Mouse (Mus musculus) kidney, postnatal 36 days (tissue): Measurements from ENCODE around the gene Dgcr8.
"Not testable (repeated sequence)": the region's sequence is repeated elsewhere in the genome, so short reads cannot be mapped to it uniquely, and the experiment has no call there.

Source experiments
- DNase-seq, 2 experiments: peaks; one replicate each; pipeline ENCODE4 v3.0.0; 2021 to 2022; ENCODE audit warnings: mixed read lengths in 2 of 2

The Dgcr8 gene

GRCm38 (mm10) chr16:18289067-18289588, at the start of gene Dgcr8:
Gene Dgcr8 (minus strand): TSS chr16:18289246.
- DNase-seq: peak; percentile 98

DNA sequence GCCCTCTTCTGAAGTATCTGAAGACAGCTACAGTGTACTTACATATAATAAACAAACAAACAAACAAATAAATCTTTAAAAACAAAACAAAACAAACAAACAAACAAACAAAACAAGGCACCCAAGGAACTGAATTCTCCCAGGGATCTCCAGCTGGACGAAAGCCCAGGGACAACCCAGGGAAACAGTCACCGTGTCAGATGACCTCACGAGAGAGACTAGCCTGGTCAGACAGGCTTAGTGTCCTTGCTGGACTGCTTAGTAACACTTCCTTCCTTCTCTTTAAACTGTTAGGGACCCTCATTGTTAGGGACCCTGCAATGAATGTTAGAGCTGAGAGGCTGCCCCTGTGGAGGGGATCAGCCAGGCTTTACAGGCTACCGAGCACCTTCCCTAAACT, 48.2 kb upstream of the Dgcr8 start:
- no peak for DNase-seq

GRCm38 (mm10) chr16:18335981-18336380, 46.9 kb upstream of the Dgcr8 start:
- no peak for DNase-seq

- DNase-seq: peak; percentile 46 to 73
Observed at GRCm38 (mm10) chr16:18333976-18334375, 44.9 kb upstream of the Dgcr8 start.

- DNase-seq: peak; percentile 23 to 43
Observed at GRCm38 (mm10) chr16:18328524-18328923, 39.5 kb upstream of the Dgcr8 start.

- peak in 1 of 2 experiments; percentile 22 for DNase-seq
Observed at GRCm38 (mm10) chr16:18327936-18328335, 38.9 kb upstream of the Dgcr8 start.

DNA sequence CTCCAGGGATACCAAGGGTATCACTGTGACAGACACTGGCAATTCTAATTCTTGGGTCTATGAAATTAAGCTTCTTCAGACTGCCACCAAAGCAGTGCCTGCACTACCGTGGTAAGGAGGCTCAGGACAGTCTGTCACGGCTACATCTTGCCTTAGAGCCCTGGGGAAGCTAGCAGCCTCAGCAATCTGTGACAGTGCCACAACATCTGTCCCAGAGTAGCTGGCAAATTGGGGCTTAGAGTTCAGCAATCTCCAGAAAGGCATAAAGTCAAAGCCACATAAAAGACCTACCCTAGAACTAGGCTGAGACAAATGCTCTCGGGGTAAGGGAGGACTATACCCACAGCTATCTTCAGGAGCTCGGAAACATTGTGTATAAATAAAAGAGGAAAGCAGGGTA, 36.7 kb upstream of the Dgcr8 start:
- no peak for DNase-seq

DNA sequence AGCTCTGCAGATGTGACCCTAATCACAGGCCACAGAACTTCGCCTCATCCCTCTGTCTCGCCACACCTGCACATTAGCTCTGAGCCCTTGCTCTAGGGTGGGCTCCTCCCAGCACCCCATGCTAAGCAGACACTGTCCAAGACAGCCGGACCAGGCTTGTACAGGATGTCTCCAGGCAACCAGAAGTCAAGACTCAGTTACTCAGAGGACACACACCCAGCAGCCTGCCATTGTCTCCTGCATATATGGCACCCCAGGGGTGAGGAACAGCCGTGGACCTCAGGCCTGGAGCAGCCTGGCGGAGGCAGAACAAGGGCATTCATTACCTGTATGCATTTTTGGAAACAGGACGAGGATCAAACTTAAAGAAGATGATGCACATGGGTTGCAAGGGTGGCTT, 35.0 kb upstream of the Dgcr8 start:
- no peak for DNase-seq

- no peak for DNase-seq
Observed at GRCm38 (mm10) chr16:18323460-18323859, 34.4 kb upstream of the Dgcr8 start.

GRCm38 (mm10) chr16:18321443-18321842, 32.4 kb upstream of the Dgcr8 start:
- DNase-seq: no peak

DNA sequence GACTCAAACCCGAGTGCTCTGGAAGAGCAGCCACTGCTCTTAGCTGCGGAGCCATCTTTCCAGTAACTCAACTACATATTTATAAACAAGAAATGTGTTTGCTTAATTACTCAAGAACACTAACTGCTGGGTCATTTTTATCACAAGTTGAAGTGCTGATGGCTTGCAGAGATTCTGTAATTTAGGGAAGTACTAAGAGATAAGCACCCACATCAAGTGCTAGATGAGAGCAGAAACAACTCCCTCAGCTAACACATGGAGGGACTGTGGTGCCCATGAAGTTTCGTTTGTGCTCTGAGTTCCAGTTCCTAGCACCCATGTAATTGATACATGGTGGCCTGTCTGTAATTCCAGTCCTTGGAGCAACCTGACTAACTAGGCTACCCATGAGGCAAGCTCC, 29.9 kb upstream of the Dgcr8 start:
- no peak for DNase-seq

GRCm38 (mm10) chr16:18308159-18308558, 19.1 kb upstream of the Dgcr8 start:
- DNase-seq: no peak

DNA sequence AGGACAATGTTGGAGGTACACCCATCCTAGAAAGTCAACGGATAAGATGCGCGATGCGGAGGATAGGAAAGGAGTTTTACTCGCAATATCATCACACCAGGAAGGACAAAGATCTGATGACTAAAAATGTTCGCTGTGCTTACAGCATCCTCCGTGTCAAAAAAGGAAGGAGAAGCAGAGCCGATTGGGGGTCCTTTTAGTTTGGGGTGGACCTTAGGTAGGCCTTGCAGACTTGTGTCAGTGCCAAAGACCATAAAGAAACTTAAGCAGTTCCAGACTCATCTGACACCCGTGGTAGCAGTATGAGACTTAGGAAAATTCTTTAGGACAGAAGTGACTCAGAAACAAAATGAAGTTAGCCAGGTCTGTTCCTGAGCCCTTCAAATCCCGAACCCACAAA, 568 bp upstream of the Dgcr8 start:
- DNase-seq: not testable (repeated sequence)

GRCm38 (mm10) chr16:18288581-18289061, 425 bp downstream of the Dgcr8 start:
- peak; percentile 76 to 89 for DNase-seq

GRCm38 (mm10) chr16:18288166-18288565, 880 bp downstream of the Dgcr8 start:
- no peak for DNase-seq

DNA sequence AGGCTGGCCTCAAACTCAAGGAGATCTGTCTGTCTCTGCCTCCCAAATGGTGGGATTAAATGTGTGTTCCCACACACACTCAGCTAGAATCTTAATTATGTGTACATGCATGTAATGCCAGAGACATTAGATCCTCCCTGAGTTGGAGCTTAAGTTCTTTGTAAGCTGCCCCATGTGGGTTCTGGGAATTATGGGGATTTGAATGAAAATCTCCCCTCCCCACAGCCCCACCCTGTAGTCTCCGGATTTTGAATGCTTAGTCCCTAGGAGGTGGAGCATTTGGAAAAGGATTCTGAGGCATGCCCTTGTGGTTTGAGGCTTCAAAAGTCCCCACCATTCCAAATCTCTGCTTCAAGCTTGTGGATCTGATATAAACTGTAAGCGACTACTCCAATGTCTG, 13.9 kb downstream of the Dgcr8 start:
- DNase-seq: no peak

DNA sequence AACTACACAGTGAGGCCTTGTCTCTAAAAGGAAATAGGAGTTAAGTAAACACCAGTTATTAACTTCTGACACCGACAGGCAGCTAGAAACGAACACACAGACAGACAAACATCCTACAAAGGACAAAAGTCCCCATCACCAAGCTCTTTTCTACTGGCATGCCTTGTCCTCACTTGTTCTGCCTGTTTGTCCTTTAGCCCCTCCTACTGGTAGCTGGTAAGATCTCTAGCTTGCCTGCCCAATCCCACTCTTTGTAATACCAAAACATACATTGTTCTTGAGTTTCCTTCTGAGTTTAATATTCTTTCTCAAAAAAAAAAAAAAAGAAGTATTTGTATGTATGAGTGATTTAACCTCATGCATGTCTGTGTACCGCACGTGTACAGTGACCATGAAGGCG, 20.9 kb downstream of the Dgcr8 start:
- peak in 1 of 2 experiments; percentile 9 for DNase-seq

DNA sequence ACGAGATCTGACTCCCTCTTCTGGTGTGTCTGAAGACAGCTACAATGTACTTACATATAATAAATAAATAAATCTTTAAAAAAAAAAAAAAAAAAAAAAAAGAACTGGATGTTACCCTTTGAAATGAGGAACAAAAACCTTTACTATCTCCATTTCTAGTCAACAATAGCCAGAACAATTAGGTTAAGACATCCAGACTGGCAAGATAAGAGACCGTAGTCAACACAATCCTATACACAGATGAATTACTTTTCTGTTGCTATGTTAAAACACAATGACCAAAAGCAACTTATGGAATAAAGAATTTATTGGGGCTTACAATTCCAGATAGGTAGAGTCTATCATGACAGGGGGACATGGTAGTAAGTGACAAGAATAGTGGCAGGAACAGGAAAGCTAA, 24.0 kb downstream of the Dgcr8 start:
- DNase-seq: no peak

GRCm38 (mm10) chr16:18258221-18258620, 30.8 kb downstream of the Dgcr8 start, which contains the start of gene Gm49776:
Gene Gm49776 (minus strand): TSS chr16:18258321.
- DNase-seq: no peak

GRCm38 (mm10) chr16:18253866-18254265, 35.2 kb downstream of the Dgcr8 start:
- DNase-seq: no peak

- DNase-seq: no peak
Observed at GRCm38 (mm10) chr16:18252736-18253135, 36.3 kb downstream of the Dgcr8 start.

DNA sequence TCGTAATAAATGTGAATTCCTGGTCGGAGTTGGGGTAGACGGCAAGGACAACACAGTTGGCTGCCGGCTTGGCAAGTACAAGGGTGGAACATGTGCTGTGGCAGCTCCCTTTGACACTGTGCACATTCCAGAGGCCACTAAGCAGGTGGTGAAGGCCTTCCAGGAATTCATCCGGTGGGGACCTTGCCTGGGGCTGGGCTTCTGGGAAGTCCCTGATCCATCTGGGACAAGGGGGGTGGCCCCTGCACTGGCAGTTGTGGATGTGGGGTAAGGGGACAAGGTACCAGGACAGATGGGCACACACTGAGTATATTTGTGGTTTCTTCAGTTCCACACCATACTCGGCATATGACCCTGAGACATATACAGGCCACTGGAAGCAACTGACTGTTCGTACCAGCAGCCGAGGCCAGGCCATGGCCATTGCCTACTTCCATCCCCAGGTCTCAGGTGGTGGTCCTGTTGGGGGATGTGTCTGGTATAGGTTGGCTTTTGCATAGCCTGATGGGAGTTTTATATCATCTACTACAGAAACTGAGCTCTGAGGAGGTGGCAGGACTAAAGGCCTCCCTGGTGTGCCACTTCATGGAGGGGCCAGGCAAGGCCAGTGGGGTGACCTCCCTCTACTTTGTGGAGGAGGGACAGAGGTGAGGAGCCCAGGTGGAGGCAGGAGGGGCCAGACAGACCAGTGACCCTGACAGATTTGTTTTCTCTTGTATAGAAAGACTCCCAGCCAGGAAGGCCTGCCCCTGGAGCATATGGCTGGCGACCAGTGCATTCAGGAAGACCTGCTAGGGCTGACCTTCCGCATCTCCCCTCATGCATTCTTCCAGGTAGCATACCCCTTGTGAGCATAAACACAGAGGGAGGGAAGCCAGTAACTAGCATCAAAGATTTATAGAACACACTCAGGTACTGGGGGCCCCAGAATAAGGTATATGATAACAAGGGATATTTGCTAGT, 37.9 kb downstream of the Dgcr8 start:
- DNase-seq: no peak

DNA sequence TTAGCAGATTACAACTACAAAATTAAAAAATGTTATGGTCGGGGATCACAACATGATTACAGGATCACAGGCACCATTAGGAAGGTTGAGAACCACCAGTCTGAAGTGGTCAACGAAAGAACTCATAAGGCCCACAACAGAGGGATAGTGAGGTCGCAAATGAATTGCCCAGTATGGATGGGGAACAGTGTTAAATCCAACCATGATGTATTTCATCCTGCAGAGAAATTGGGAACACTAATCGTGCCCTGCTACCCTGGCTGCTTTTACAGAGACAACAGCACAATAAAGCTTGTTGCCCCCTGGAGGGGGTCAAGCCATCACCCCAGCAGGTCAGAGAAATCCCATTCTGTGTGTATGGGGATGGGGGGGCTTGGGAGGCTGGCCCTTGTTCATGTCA, 38.8 kb downstream of the Dgcr8 start:
- DNase-seq: no peak

- DNase-seq: peak; percentile 19 to 50
Observed at GRCm38 (mm10) chr16:18249364-18249967, 39.6 kb downstream of the Dgcr8 start.
